Mouse (Mus musculus) ES-E14 (cell line): ENCODE data around the gene Sh2d2a.

ENCODE experiments used
- CHD2 ChIP-seq: IDR thresholded peaks from 2 replicates; pipeline ENCODE4 v1.6.1; 2014; ENCODE audit warnings: mild to moderate bottlenecking, low read depth, low read length, inconsistent platforms
- ZC3H11A ChIP-seq: IDR thresholded peaks from 2 replicates; pipeline ENCODE4 v1.6.1; 2012; ENCODE audit warnings: low read depth, mild to moderate bottlenecking, inconsistent platforms, low read length, borderline replicate concordance
- ZNF384 ChIP-seq: IDR thresholded peaks from 2 replicates; pipeline ENCODE4 v1.6.1; 2012; ENCODE audit warnings: low read depth, low read length, inconsistent platforms

DNA sequence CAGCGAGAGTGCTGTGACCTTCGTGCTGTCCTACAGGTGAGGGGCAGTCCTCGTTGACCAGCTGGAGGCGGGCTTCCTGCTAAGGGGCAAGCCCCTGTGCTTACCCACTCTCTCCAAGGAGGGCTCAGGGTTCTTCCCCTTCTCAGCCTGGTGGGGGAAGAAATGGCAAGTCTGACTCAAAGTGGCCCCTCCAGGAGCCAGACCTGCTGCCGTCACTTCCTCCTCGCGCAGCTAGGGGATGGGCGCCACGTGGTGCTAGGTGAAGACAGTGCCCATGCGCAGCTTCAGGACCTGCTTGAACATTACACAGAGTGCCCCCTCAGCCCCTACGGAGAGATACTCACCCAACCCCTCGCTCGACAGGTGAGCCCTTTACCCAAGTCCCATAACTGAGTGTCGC lies 2.6 kb downstream of the Sh2d2a start:
- TF ChIP-seq CHD2, result no peak
- TF ChIP-seq ZNF384, result no peak
- no peak for TF ChIP-seq ZC3H11A
